Mouse (Mus musculus) embryonic fibroblast, embryonic 13.5 days (primary cell): ENCODE data around the gene Rpl31.

Source experiments
- CTCF ChIP-seq: IDR thresholded peaks from 2 replicates; pipeline ENCODE4 v1.5.1; 2011; ENCODE audit warnings: mild to moderate bottlenecking, control low read depth, low read length, moderate library complexity, borderline replicate concordance; ENCODE audit not compliant: insufficient read depth
- POLR2A ChIP-seq: IDR thresholded peaks from 2 replicates; pipeline ENCODE4 v1.6.1; 2011; ENCODE audit warnings: low read depth, mild to moderate bottlenecking, control low read depth, low read length, moderate library complexity

- TF ChIP-seq CTCF (no peak), POLR2A (no peak)
These were observed 49.7 kb upstream of the Rpl31 start for GRCm38 (mm10) chr1:39317935-39318334.
